Mouse (Mus musculus): ENCODE measurements at regions not wholly inside any gene's neighbourhood (a gene's known extent, or its start where the extent isn't known, plus 50 kb on each side); places are given as distances from the start of the nearest gene placed in this dataset.
A peak's percentile ranks its signal among the peaks of the same experiment; 100 is the strongest.

GRCm38 (mm10) chr9:86186751-86187747 is 277.7 kb downstream of the Ube2cbp start:
- no peak for ATAC-seq
- Histone ChIP-seq H3K27me3 (replicated peaks; ENCODE audit: control insufficient read depth, insufficient read depth, low read length) (no peaks in the 10 kb centered on the region), H3K36me3 (ENCODE audit: control insufficient read depth, insufficient read depth) (no peaks in the 10 kb centered on the region), H3K9me3 (ENCODE audit: control insufficient read depth, low read length) (no peaks in the 10 kb centered on the region), H3K9ac (replicated peaks; ENCODE audit: low read depth, low read length) (no peak overlapping the region), H3K4me2 (ENCODE audit: low read length) (no peak overlapping the region), H3K4me3 (replicated peaks; ENCODE audit: low read length) (no peak overlapping the region), H3K27ac (ENCODE audit: low read length) (no peak overlapping the region), H3K4me1 (replicated peaks; ENCODE audit: control insufficient read depth, insufficient read depth, low read length) (0 out of 2 replicates have a peak, but pooled peaks cover 2% of the 10 kb centered on the region)
- 21% methylated on average over 11 of the region's 11 CpGs for WGBS

- no peak overlapping the region for H3K9ac ChIP-seq (replicated peaks; ENCODE audit: low read depth, low read length)
- no peak overlapping the region for H3K4me2 ChIP-seq (ENCODE audit: low read length)
- no peak overlapping the region for H3K4me3 ChIP-seq (replicated peaks; ENCODE audit: low read length)
- no peak overlapping the region for H3K27ac ChIP-seq (ENCODE audit: low read length)
- 2% methylated on average over 2 of the region's 2 CpGs for WGBS
- no peak for ATAC-seq
- H3K36me3 ChIP-seq (ENCODE audit: control insufficient read depth, insufficient read depth), result no peaks in the 10 kb centered on the region
- no peaks in the 10 kb centered on the region for H3K27me3 ChIP-seq (replicated peaks; ENCODE audit: control insufficient read depth, insufficient read depth, low read length)
- no peaks in the 10 kb centered on the region for H3K9me3 ChIP-seq (ENCODE audit: control insufficient read depth, low read length)
- H3K4me1 ChIP-seq (replicated peaks; ENCODE audit: control insufficient read depth, insufficient read depth, low read length), result 0 out of 2 replicates have a peak, but pooled peaks cover 2% of the 10 kb centered on the region
These were observed 275.9 kb downstream of the Ube2cbp start for GRCm38 (mm10) chr9:86188873-86189272.

GRCm38 (mm10) chr9:86205041-86205440 is 259.7 kb downstream of the Ube2cbp start:
- no peak overlapping the region for H3K4me2 ChIP-seq (ENCODE audit: low read length)
- H3K4me1 ChIP-seq (replicated peaks; ENCODE audit: control insufficient read depth, insufficient read depth, low read length), result no peaks in the 10 kb centered on the region
- H3K27ac ChIP-seq (ENCODE audit: low read length), result no peak overlapping the region
- no peak overlapping the region for H3K9ac ChIP-seq (replicated peaks; ENCODE audit: low read depth, low read length)
- no peaks in the 10 kb centered on the region for H3K9me3 ChIP-seq (ENCODE audit: control insufficient read depth, low read length)
- H3K27me3 ChIP-seq (replicated peaks; ENCODE audit: control insufficient read depth, insufficient read depth, low read length), result no peaks in the 10 kb centered on the region
- H3K4me3 ChIP-seq (replicated peaks; ENCODE audit: low read length), result no peak overlapping the region
- ATAC-seq, result no peak
- H3K36me3 ChIP-seq (ENCODE audit: control insufficient read depth, insufficient read depth), result no peaks in the 10 kb centered on the region
- 84% methylated on average over 3 of the region's 3 CpGs for WGBS

GRCm38 (mm10) chr9:86208334-86208925 is 256.3 kb downstream of the Ube2cbp start:
- Histone ChIP-seq H3K27ac (ENCODE audit: low read length) (no peak overlapping the region), H3K9ac (replicated peaks; ENCODE audit: low read depth, low read length) (no peak overlapping the region), H3K36me3 (ENCODE audit: control insufficient read depth, insufficient read depth) (no peaks in the 10 kb centered on the region), H3K4me1 (replicated peaks; ENCODE audit: control insufficient read depth, insufficient read depth, low read length) (no peaks in the 10 kb centered on the region), H3K4me2 (ENCODE audit: low read length) (no peak overlapping the region), H3K9me3 (ENCODE audit: control insufficient read depth, low read length) (no peaks in the 10 kb centered on the region), H3K27me3 (replicated peaks; ENCODE audit: control insufficient read depth, insufficient read depth, low read length) (no peaks in the 10 kb centered on the region), H3K4me3 (replicated peaks; ENCODE audit: low read length) (no peak overlapping the region)
- ATAC-seq, result peak; percentile 54; the same call in 1 of the 2 replicates
- 79% methylated on average over 5 of the region's 5 CpGs for WGBS

- H3K4me1 ChIP-seq (replicated peaks; ENCODE audit: control insufficient read depth, insufficient read depth, low read length), result no peaks in the 10 kb centered on the region
- no peaks in the 10 kb centered on the region for H3K9me3 ChIP-seq (ENCODE audit: control insufficient read depth, low read length)
- peak; percentile 76 for ATAC-seq
- H3K27ac ChIP-seq (ENCODE audit: low read length), result no peak overlapping the region
- 66% methylated on average over 3 of the region's 3 CpGs for WGBS
- no peak overlapping the region for H3K4me2 ChIP-seq (ENCODE audit: low read length)
- H3K27me3 ChIP-seq (replicated peaks; ENCODE audit: control insufficient read depth, insufficient read depth, low read length), result no peaks in the 10 kb centered on the region
- H3K36me3 ChIP-seq (ENCODE audit: control insufficient read depth, insufficient read depth), result no peaks in the 10 kb centered on the region
- no peak overlapping the region for H3K9ac ChIP-seq (replicated peaks; ENCODE audit: low read depth, low read length)
- H3K4me3 ChIP-seq (replicated peaks; ENCODE audit: low read length), result no peak overlapping the region
These were observed 253.5 kb downstream of the Ube2cbp start for GRCm38 (mm10) chr9:86211267-86211666.

- no peak for ATAC-seq
- Histone ChIP-seq H3K4me1 (replicated peaks; ENCODE audit: control insufficient read depth, insufficient read depth, low read length) (no peaks in the 10 kb centered on the region), H3K27ac (ENCODE audit: low read length) (no peak overlapping the region), H3K4me2 (ENCODE audit: low read length) (no peak overlapping the region), H3K4me3 (replicated peaks; ENCODE audit: low read length) (no peak overlapping the region), H3K27me3 (replicated peaks; ENCODE audit: control insufficient read depth, insufficient read depth, low read length) (no peaks in the 10 kb centered on the region), H3K9ac (replicated peaks; ENCODE audit: low read depth, low read length) (no peak overlapping the region), H3K36me3 (ENCODE audit: control insufficient read depth, insufficient read depth) (no peaks in the 10 kb centered on the region), H3K9me3 (ENCODE audit: control insufficient read depth, low read length) (no peaks in the 10 kb centered on the region)
- 85% methylated on average over 4 of the region's 4 CpGs for WGBS
These were observed 245.1 kb downstream of the Ube2cbp start for GRCm38 (mm10) chr9:86219669-86220068.

- H3K27me3 ChIP-seq (replicated peaks; ENCODE audit: control insufficient read depth, insufficient read depth, low read length), result no peaks in the 10 kb centered on the region
These were observed 240.2 kb downstream of the Ube2cbp start for GRCm38 (mm10) chr9:86224530-86224929.

GRCm38 (mm10) chr9:86230673-86231350 is 233.9 kb downstream of the Ube2cbp start:
- H3K9ac ChIP-seq (replicated peaks; ENCODE audit: low read depth, low read length), result no peak overlapping the region
- no peaks in the 10 kb centered on the region for H3K9me3 ChIP-seq (ENCODE audit: control insufficient read depth, low read length)
- 6% methylated on average over 7 of the region's 7 CpGs for WGBS
- no peak overlapping the region for H3K27ac ChIP-seq (ENCODE audit: low read length)
- H3K4me1 ChIP-seq (replicated peaks; ENCODE audit: control insufficient read depth, insufficient read depth, low read length), result no peaks in the 10 kb centered on the region
- no peaks in the 10 kb centered on the region for H3K36me3 ChIP-seq (ENCODE audit: control insufficient read depth, insufficient read depth)
- ATAC-seq, result no peak; the same call in 1 of the 2 replicates
- no peaks in the 10 kb centered on the region for H3K27me3 ChIP-seq (replicated peaks; ENCODE audit: control insufficient read depth, insufficient read depth, low read length)
- no peak overlapping the region for H3K4me3 ChIP-seq (replicated peaks; ENCODE audit: low read length)
- no peak overlapping the region for H3K4me2 ChIP-seq (ENCODE audit: low read length)

More at GRCm38 (mm10) chr9:86224530-86224929, 240.2 kb downstream of the Ube2cbp start:
- Histone ChIP-seq H3K4me3 (replicated peaks; ENCODE audit: low read length) (no peak overlapping the region), H3K4me1 (replicated peaks; ENCODE audit: control insufficient read depth, insufficient read depth, low read length) (no peaks in the 10 kb centered on the region), H3K4me2 (ENCODE audit: low read length) (no peak overlapping the region), H3K9me3 (ENCODE audit: control insufficient read depth, low read length) (no peaks in the 10 kb centered on the region), H3K27ac (ENCODE audit: low read length) (no peak overlapping the region), H3K36me3 (ENCODE audit: control insufficient read depth, insufficient read depth) (no peaks in the 10 kb centered on the region), H3K9ac (replicated peaks; ENCODE audit: low read depth, low read length) (no peak overlapping the region)
- 51% methylated on average over 3 of the region's 3 CpGs for WGBS
- no peak for ATAC-seq

GRCm38 (mm10) chr9:86231692-86232091 is 233.1 kb downstream of the Ube2cbp start:
- no peaks in the 10 kb centered on the region for H3K4me1 ChIP-seq (replicated peaks; ENCODE audit: control insufficient read depth, insufficient read depth, low read length)
- no peaks in the 10 kb centered on the region for H3K27me3 ChIP-seq (replicated peaks; ENCODE audit: control insufficient read depth, insufficient read depth, low read length)
- no peaks in the 10 kb centered on the region for H3K36me3 ChIP-seq (ENCODE audit: control insufficient read depth, insufficient read depth)
- H3K27ac ChIP-seq (ENCODE audit: low read length), result no peak overlapping the region
- H3K4me2 ChIP-seq (ENCODE audit: low read length), result no peak overlapping the region
- no peak overlapping the region for H3K9ac ChIP-seq (replicated peaks; ENCODE audit: low read depth, low read length)
- WGBS, result 12% methylated on average over 5 of the region's 5 CpGs
- no peak overlapping the region for H3K4me3 ChIP-seq (replicated peaks; ENCODE audit: low read length)
- H3K9me3 ChIP-seq (ENCODE audit: control insufficient read depth, low read length), result peaks cover 4% of the 10 kb centered on the region; the same call in 1 of the 2 replicates
- ATAC-seq, result peak; percentile 88
